Mouse (Mus musculus) CH12.LX (cell line): ENCODE results near the gene Pigt. TPM values are rescaled to one million over a fixed set of nuclear protein-coding genes. Genes with fewer than 3 reads are reported as not detected.

Source experiments
- DNase-seq: peaks from one replicate; pipeline ENCODE4 v3.0.0-alpha.2; 2013; ENCODE audit errors: extremely low read depth
- H3K27ac ChIP-seq: 2 replicates; pipeline ENCODE4 v1.5.1; 2012; ENCODE audit warnings: low read depth, mild to moderate bottlenecking, control low read depth, moderate library complexity; ENCODE audit not compliant: insufficient read depth
- H3K27me3 ChIP-seq: replicated peaks from 2 replicates; pipeline ENCODE3; 2012; ENCODE audit warnings: inconsistent platforms
- H3K36me3 ChIP-seq, 2 experiments: replicated peaks in 1 of 2; 2 replicates each; pipeline versions ENCODE3 to v1.6.1; 2012; ENCODE audit warnings: inconsistent platforms in 1 of 2, low read length in 1 of 2, mild to moderate bottlenecking in 1 of 2, mixed read lengths in 1 of 2, moderate library complexity in 1 of 2; ENCODE audit not compliant: control insufficient read depth in 1 of 2, insufficient read depth in 1 of 2
- H3K4me1 ChIP-seq, 2 experiments: 2 replicates each; pipeline ENCODE4 v1.6.1; 2012; ENCODE audit warnings: inconsistent platforms in 1 of 2, moderate library complexity in 1 of 2; ENCODE audit not compliant: insufficient read depth in 2 of 2, control insufficient read depth in 1 of 2
- H3K4me2 ChIP-seq: 2 replicates; pipeline ENCODE4 v1.6.1; 2012; ENCODE audit warnings: low read depth, mild to moderate bottlenecking, control low read depth; ENCODE audit not compliant: poor library complexity, insufficient read depth, severe bottlenecking
- H3K4me3 ChIP-seq, 3 experiments: fragments of 150-350 bp in 1 of 3; sonication (generic) in 1 of 3; replicated peaks in 1 of 3; 2 replicates each; pipeline versions ENCODE3 to v1.5.1; 2011 to 2012; ENCODE audit warnings: low read depth in 2 of 3, low read length in 2 of 3, mild to moderate bottlenecking in 2 of 3, moderate library complexity in 2 of 3, control low read depth in 1 of 3, improper control_type of control experiment in 1 of 3, inconsistent platforms in 1 of 3, mixed read lengths in 1 of 3; ENCODE audit not compliant: poor library complexity in 1 of 3
- H3K79me2 ChIP-seq: replicated peaks from 2 replicates; pipeline ENCODE4 v1.6.1; 2012; ENCODE audit warnings: mild to moderate bottlenecking, moderate library complexity; ENCODE audit not compliant: control insufficient read depth, poor library complexity, insufficient read depth, severe bottlenecking; ENCODE audit errors: extremely low read depth
- H3K9ac ChIP-seq: 2 replicates; pipeline ENCODE4 v1.6.1; 2012; ENCODE audit warnings: low read depth, mild to moderate bottlenecking, control low read depth, moderate library complexity; ENCODE audit not compliant: insufficient read depth
- H3K9me3 ChIP-seq: replicated peaks from 2 replicates; pipeline ENCODE3; 2012; ENCODE audit warnings: low read length, inconsistent platforms, mixed read lengths
- BHLHE40 ChIP-seq: IDR thresholded peaks from 2 replicates; pipeline ENCODE4 v1.6.1; 2011; ENCODE audit warnings: mild to moderate bottlenecking, low read depth, low read length, improper control_type of control experiment
- CHD1 ChIP-seq: IDR thresholded peaks from 2 replicates; pipeline ENCODE4 v1.6.1; 2012; ENCODE audit warnings: low read depth, low read length, improper control_type of control experiment, inconsistent platforms
- CHD2 ChIP-seq: IDR thresholded peaks from 2 replicates; pipeline ENCODE4 v1.6.1; 2011; ENCODE audit warnings: low read length, improper control_type of control experiment
- CTCF ChIP-seq, 2 experiments: IDR thresholded peaks in 1 of 2; conservative IDR thresholded peaks in 1 of 2; 2 replicates each; pipeline ENCODE4 v1.5.1; 2011 to 2012; ENCODE audit warnings: low read depth in 2 of 2, low read length in 2 of 2, improper control_type of control experiment in 1 of 2, inconsistent platforms in 1 of 2, mild to moderate bottlenecking in 1 of 2, moderate library complexity in 1 of 2
- E2F4 ChIP-seq: IDR thresholded peaks from 2 replicates; pipeline ENCODE4 v1.6.1; 2011; ENCODE audit warnings: low read depth, low read length, improper control_type of control experiment; ENCODE audit not compliant: insufficient replicate concordance
- ELF1 ChIP-seq: IDR thresholded peaks from 2 replicates; pipeline ENCODE4 v1.6.1; 2014; ENCODE audit warnings: low read depth, mild to moderate bottlenecking, inconsistent platforms, low read length, improper control_type of control experiment
- EP300 ChIP-seq: IDR thresholded peaks from 2 replicates; pipeline ENCODE4 v1.6.1; 2011; ENCODE audit warnings: low read length, improper control_type of control experiment
- ETS1 ChIP-seq: conservative IDR thresholded peaks from 2 replicates; pipeline ENCODE4 v1.6.1; 2012; ENCODE audit warnings: low read depth, mild to moderate bottlenecking, inconsistent platforms, low read length, improper control_type of control experiment, moderate library complexity
- GABPA ChIP-seq: IDR thresholded peaks from 2 replicates; pipeline ENCODE4 v1.6.1; 2012; ENCODE audit warnings: low read depth, low read length, improper control_type of control experiment, inconsistent platforms; ENCODE audit not compliant: insufficient replicate concordance
- HCFC1 ChIP-seq: IDR thresholded peaks from 2 replicates; pipeline ENCODE4 v1.6.1; 2012; ENCODE audit warnings: low read depth, mild to moderate bottlenecking, inconsistent platforms, low read length, improper control_type of control experiment
- IRF4 ChIP-seq: IDR thresholded peaks from 2 replicates; pipeline ENCODE4 v1.6.1; 2014; ENCODE audit warnings: low read depth, mild to moderate bottlenecking, inconsistent platforms, low read length, improper control_type of control experiment
- JUN ChIP-seq: IDR thresholded peaks from 2 replicates; pipeline ENCODE4 v1.6.1; 2011; ENCODE audit warnings: low read depth, mild to moderate bottlenecking, low read length, improper control_type of control experiment, moderate library complexity; ENCODE audit not compliant: insufficient read depth
- JUND ChIP-seq: conservative IDR thresholded peaks from 2 replicates; pipeline ENCODE4 v1.6.1; 2011; ENCODE audit warnings: low read depth, low read length, improper control_type of control experiment
- KAT2A ChIP-seq: IDR thresholded peaks from 2 replicates; pipeline ENCODE4 v1.6.1; 2012; ENCODE audit warnings: low read length, improper control_type of control experiment, inconsistent platforms; ENCODE audit not compliant: insufficient replicate concordance
- MAFK ChIP-seq: IDR thresholded peaks from 2 replicates; pipeline ENCODE4 v1.6.1; 2011; ENCODE audit warnings: low read length, improper control_type of control experiment; ENCODE audit not compliant: insufficient replicate concordance
- MAX ChIP-seq: IDR thresholded peaks from 2 replicates; pipeline ENCODE4 v1.6.1; 2011; ENCODE audit warnings: low read length, improper control_type of control experiment
- MAZ ChIP-seq: IDR thresholded peaks from 2 replicates; pipeline ENCODE4 v1.6.1; 2012; ENCODE audit warnings: low read depth, mild to moderate bottlenecking, inconsistent platforms, low read length, improper control_type of control experiment, moderate library complexity
- MEF2A ChIP-seq: IDR thresholded peaks from 2 replicates; pipeline ENCODE4 v1.6.1; 2014; ENCODE audit warnings: low read depth, mild to moderate bottlenecking, inconsistent platforms, low read length, improper control_type of control experiment, borderline replicate concordance
- MXI1 ChIP-seq: IDR thresholded peaks from 2 replicates; pipeline ENCODE4 v1.6.1; 2011; ENCODE audit warnings: mild to moderate bottlenecking, low read depth, low read length, improper control_type of control experiment
- MYC ChIP-seq: IDR thresholded peaks from 2 replicates; pipeline ENCODE4 v1.6.1; 2011; ENCODE audit warnings: low read depth, mild to moderate bottlenecking, improper control_type of control experiment, low read length
- NELFE ChIP-seq: IDR thresholded peaks from 2 replicates; pipeline ENCODE4 v1.6.1; 2011; ENCODE audit warnings: low read depth, low read length, improper control_type of control experiment
- NRF1 ChIP-seq: IDR thresholded peaks from 2 replicates; pipeline ENCODE4 v1.6.1; 2014; ENCODE audit warnings: low read depth, mild to moderate bottlenecking, inconsistent platforms, low read length, improper control_type of control experiment, moderate library complexity
- PAX5 ChIP-seq: IDR thresholded peaks from 2 replicates; pipeline ENCODE4 v1.6.1; 2012; ENCODE audit warnings: low read length, inconsistent platforms, mixed read lengths
- POLR2A ChIP-seq: IDR thresholded peaks from 2 replicates; pipeline ENCODE4 v1.6.1; 2011; ENCODE audit warnings: low read depth, mild to moderate bottlenecking, improper control_type of control experiment, low read length
- POLR2AphosphoS2 ChIP-seq: IDR thresholded peaks from 2 replicates; pipeline ENCODE4 v1.6.1; 2011; ENCODE audit warnings: low read depth, low read length, improper control_type of control experiment
- RAD21 ChIP-seq: IDR thresholded peaks from 2 replicates; pipeline ENCODE4 v1.6.1; 2011; ENCODE audit warnings: low read depth, mild to moderate bottlenecking, low read length, improper control_type of control experiment, moderate library complexity
- RCOR1 ChIP-seq: conservative IDR thresholded peaks from 2 replicates; pipeline ENCODE4 v1.6.1; 2012; ENCODE audit warnings: low read depth, mild to moderate bottlenecking, inconsistent platforms, low read length, improper control_type of control experiment
- SIN3A ChIP-seq: IDR thresholded peaks from 2 replicates; pipeline ENCODE4 v1.6.1; 2012; ENCODE audit warnings: low read length, improper control_type of control experiment, inconsistent platforms
- SMC3 ChIP-seq: IDR thresholded peaks from 2 replicates; pipeline ENCODE4 v1.6.1; 2011; ENCODE audit warnings: low read depth, low read length, improper control_type of control experiment
- TBP ChIP-seq: conservative IDR thresholded peaks from 2 replicates; pipeline ENCODE4 v1.6.1; 2011; ENCODE audit warnings: low read depth, low read length, improper control_type of control experiment
- TCF12 ChIP-seq: IDR thresholded peaks from 2 replicates; pipeline ENCODE4 v1.6.1; 2014; ENCODE audit warnings: low read depth, mild to moderate bottlenecking, inconsistent platforms, low read length, improper control_type of control experiment
- UBTF ChIP-seq: IDR thresholded peaks from 2 replicates; pipeline ENCODE4 v1.6.1; 2012; ENCODE audit warnings: low read depth, mild to moderate bottlenecking, inconsistent platforms, low read length, improper control_type of control experiment, moderate library complexity
- USF1 ChIP-seq: IDR thresholded peaks from 2 replicates; pipeline ENCODE4 v1.6.1; 2014; ENCODE audit warnings: low read depth, mild to moderate bottlenecking, inconsistent platforms, low read length, improper control_type of control experiment
- USF2 ChIP-seq: conservative IDR thresholded peaks from 2 replicates; pipeline ENCODE4 v1.6.1; 2011; ENCODE audit warnings: low read depth, low read length, improper control_type of control experiment
- ZC3H11A ChIP-seq: IDR thresholded peaks from 2 replicates; pipeline ENCODE4 v1.6.1; 2012; ENCODE audit warnings: low read depth, mild to moderate bottlenecking, inconsistent platforms, low read length, improper control_type of control experiment
- ZKSCAN1 ChIP-seq: IDR thresholded peaks from 2 replicates; pipeline ENCODE4 v1.6.1; 2012; ENCODE audit warnings: low read depth, inconsistent platforms, low read length, improper control_type of control experiment, borderline replicate concordance
- ZNF384 ChIP-seq: IDR thresholded peaks from 2 replicates; pipeline ENCODE4 v1.6.1; 2012; ENCODE audit warnings: low read depth, low read length, improper control_type of control experiment, inconsistent platforms
- dilution Hi-C: fragments of 300-500 bp; cut with MboI; formaldehyde crosslinking; loops from 2 replicates; pipeline ENCODE4 v1.14.3; 2020; ENCODE audit warnings: low sequenced_read_pairs; ENCODE audit not compliant: extremely low pct_unique_long_range_greater_than_20kb, extremely low pct_ligation_motif_present
- in situ Hi-C: fragments of 300-500 bp; cut with MboI; formaldehyde crosslinking; loops from 3 replicates; pipeline ENCODE4 v1.14.3; 2019; ENCODE audit warnings: low sequenced_read_pairs, low pct_ligation_motif_present, low pct_unique_long_range_greater_than_20kb, mixed read lengths
- polyA plus RNA-seq: library from polyadenylated mRNA; unstranded; fragments of >175 nt; gene quantifications from 2 replicates; pipeline ENCODE4 v1.2.1, GENCODE M21; 2012; ENCODE audit warnings: low read depth; ENCODE audit not compliant: insufficient read length
- total RNA-seq, 2 experiments: library from RNA; depleted of rRNA; stranded (reverse); fragments of 300-350 nt in 1 of 2; fragments of >200 nt in 1 of 2; gene quantifications; 2 replicates each; pipeline ENCODE4 v1.2.3; 2012 to 2014

The Pigt gene
- total RNA-seq (2012; rRNA removed) (36.8 and 39.2 TPM in 2 replicates), total RNA-seq (2014; rRNA removed) (12.4 and 14.0 TPM in 2 replicates), polyA plus RNA-seq (66.2 and 91.8 TPM in 2 replicates)

GRCm38 (mm10) chr2:164496847-164497690 is at the start of gene Pigt:
Pigt (plus strand) TSS chr2:164497520.
- Histone ChIP-seq H3K27ac (peak within 1 kb of the TSS; percentile 58; the same call in 1 of the 2 replicates), H3K27me3 (no peaks in the 10 kb centered on the region), H3K4me2 (peak within 1 kb of the TSS; percentile 99), H3K36me3 (peaks cover 28 to 33% of the 10 kb centered on the region in 2 experiments), H3K4me1 (peaks cover 8 to 39% of the 10 kb centered on the region in 2 experiments), H3K4me3 (peak within 1 kb of the TSS; percentile 79 to 94 (median 93)), H3K9ac (peak within 1 kb of the TSS; percentile 81), H3K9me3 (no peaks in the 10 kb centered on the region), H3K79me2 (peaks cover 4% of the 10 kb centered on the region)
- in situ Hi-C loops (no loop called here), dilution Hi-C loops (no loop called here)
- DNase-seq = peak; percentile 88
- TF ChIP-seq IRF4 (peak; percentile 52; the same call in 1 of the 2 replicates), MAX (peak; percentile 83), CHD2 (peak; percentile 71; the same call in 1 of the 2 replicates), MYC (0 out of 2 replicates have a peak, but pooled peaks have one; percentile 44), BHLHE40 (no peak), UBTF (no peak), E2F4 (no peak), SIN3A (peak; percentile 79; the same call in 1 of the 2 replicates), JUND (no peak), ETS1 (no peak), TCF12 (peak; percentile 84), ZKSCAN1 (no peak), POLR2A (peak; percentile 97), PAX5 (no peak), NELFE (peak; percentile 96), GABPA (peak; percentile 9; the same call in 1 of the 2 replicates), ZNF384 (no peak), USF1 (no peak), POLR2AphosphoS2 (peak; percentile 42; the same call in 1 of the 2 replicates), JUN (no peak), ZC3H11A (no peak), EP300 (no peak), MXI1 (peak; percentile 84; the same call in 1 of the 2 replicates), MAZ (peak; percentile 20; the same call in 1 of the 2 replicates), MEF2A (no peak; the same call in 1 of the 2 replicates), NRF1 (peak; percentile 54), CHD1 (no peak), USF2 (no peak), MAFK (no peak), RCOR1 (no peak), CTCF (conservative IDR thresholded peaks at IDR 0.05 in 1 of 2, IDR thresholded peaks at IDR 0.05 in 1 of 2; ENCODE audit: low read depth in 2 of 2, low read length in 2 of 2) (no peak), TBP (peak; percentile 70; the same call in 1 of the 2 replicates), RAD21 (no peak), ELF1 (peak; percentile 98), HCFC1 (peak; percentile 87), KAT2A (peak; percentile 85; the same call in 1 of the 2 replicates), SMC3 (no peak)
